Mouse (Mus musculus): ENCODE measurements around the gene Spon1. TPM values are rescaled to one million over a fixed set of nuclear protein-coding genes. Genes with fewer than 3 reads are reported as not detected.

The Spon1 gene
- polyA plus RNA-seq, 1 experiment, result 12.3 TPM

DNA sequence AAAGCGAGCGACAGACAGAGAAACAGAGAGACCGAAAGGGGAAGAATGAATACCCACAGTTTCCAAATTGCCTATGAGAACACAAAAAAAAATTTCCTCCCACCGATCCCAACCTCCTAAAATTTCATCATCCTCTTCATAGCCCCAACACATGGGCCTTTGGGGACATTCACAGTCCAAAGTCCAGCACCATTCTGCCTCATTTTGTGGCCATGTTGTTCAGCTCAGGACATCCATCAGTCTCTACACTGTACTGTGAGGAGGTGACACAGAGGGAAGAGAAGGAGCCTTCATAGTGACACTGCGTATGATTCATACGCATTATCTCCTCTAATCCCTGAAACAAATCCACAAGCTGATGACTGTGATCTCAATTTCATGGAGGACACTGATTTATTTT lies 12.7 kb downstream of the Spon1 start:
- DNase-seq (ENCODE audit: low read depth), result no peak

GRCm38 (mm10) chr7:113780286-113780685 lies 14.5 kb downstream of the Spon1 start:
- no peak for DNase-seq (ENCODE audit: low read depth)

DNA sequence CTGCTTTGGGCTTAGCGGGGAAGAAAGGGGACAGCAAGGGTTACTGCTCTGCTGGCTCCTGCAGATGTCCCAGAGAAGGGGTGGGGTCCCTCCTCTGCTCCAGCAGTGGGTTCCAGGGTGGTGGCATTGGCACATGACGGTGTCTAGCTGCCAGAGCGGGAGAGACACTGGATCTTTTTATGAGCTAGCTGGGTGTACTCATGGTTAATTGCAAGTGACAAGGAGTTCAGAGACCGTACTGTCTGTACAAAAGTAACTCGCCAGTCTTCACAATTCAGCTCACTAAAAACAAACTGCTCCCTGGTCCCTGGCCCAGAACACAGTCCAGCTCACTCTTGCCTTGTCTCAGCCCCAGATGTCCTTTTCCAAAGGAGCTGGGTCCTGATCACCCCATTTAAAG lies 26.2 kb downstream of the Spon1 start:
- no peak for DNase-seq (ENCODE audit: low read depth)

- no peak for DNase-seq (ENCODE audit: low read depth)
Observed at GRCm38 (mm10) chr7:113792871-113793270, 27.1 kb downstream of the Spon1 start.

- no peak for DNase-seq (ENCODE audit: low read depth)
Observed at GRCm38 (mm10) chr7:113795209-113795608, 29.4 kb downstream of the Spon1 start.

DNA sequence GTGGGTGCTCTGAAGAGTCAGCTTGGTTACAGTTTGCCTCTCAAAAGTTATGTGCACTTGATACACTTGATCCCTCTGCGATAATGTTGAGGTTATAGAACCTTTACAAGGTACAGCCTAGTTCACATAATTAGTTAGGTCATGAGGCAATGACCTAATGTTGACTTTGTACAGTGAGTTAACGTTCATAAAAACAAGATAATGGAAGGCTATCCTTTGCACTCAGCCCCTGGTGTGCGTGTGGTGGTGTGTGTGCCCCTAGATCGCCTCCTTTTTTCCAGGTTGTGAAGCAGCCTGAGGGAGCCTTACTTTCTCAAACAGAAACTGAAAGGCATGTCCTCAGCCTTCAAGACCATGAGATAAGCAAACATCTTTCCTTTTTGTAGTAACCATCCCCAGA lies 31.3 kb downstream of the Spon1 start:
- DNase-seq (ENCODE audit: low read depth), result no peak

- DNase-seq (ENCODE audit: low read depth), result no peak
Observed at GRCm38 (mm10) chr7:113798605-113799255, 32.9 kb downstream of the Spon1 start.

GRCm38 (mm10) chr7:113809781-113810180 lies 44.0 kb downstream of the Spon1 start:
- DNase-seq (ENCODE audit: low read depth), result no peak

DNA sequence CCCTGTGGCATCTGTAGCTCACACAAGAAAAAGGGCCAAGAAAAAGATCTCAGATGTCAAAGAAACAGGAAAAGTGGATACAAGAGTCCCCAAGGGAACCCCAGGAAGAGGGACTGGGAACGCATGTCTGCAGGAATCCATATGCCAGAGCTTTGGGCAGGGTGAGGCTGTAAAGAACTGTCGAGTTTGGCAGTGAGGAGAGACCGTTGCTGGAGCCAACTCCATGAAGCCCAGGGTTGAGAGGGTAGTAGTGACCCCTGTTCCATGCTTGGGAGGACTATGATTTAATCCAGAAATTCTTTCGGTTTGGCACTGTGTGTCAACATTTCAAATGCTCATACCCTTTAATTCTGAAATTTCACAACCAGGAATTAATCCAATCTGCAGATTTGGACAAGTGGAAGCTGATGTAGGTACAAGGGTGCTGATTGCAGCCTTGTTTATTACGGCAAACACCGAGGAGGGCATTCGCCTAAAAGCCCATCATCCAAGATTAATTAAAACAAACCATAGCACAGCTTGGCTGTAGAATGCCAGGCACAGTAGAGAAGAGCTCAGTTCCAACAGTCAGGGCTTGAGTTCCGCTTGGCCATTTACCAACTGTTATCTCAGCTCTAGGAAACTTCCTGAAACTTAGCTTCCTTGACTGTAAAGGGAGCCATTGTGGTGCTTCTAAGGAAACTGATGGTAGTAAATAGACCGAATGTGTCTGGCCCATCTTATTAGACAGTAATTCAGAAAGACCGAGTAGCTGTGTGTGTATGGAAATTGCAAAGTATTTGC lies 45.8 kb downstream of the Spon1 start:
- no peak for DNase-seq (ENCODE audit: low read depth)

- DNase-seq (ENCODE audit: low read depth), result no peak
Observed at GRCm38 (mm10) chr7:113814101-113814779, 48.4 kb downstream of the Spon1 start.

GRCm38 (mm10) chr7:113815726-113816125 lies 49.9 kb downstream of the Spon1 start:
- DNase-seq (ENCODE audit: low read depth), result no peak

- no peak for DNase-seq (ENCODE audit: low read depth)
Observed at GRCm38 (mm10) chr7:113816827-113817334, 51.1 kb downstream of the Spon1 start.

DNA sequence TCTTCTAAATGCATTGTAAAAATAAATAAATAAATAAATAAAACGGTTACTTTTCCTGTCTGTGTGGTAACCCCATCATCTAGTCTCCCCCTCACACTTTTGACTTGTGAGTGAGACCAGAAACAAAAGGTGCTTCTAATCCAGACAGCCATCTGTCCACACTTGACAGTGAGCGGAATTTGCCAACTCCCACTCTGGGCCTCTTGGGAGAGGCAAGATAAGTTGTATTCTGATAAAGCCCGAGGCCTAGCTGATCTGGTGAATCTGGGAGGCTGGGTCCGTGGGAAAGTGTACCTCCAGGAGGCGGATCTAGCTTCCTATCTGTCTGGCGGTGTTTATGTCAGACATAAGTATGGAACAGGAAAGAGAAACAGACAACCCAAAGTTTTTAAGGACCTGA lies 52.3 kb downstream of the Spon1 start:
- DNase-seq (ENCODE audit: low read depth), result no peak

- no peak for DNase-seq (ENCODE audit: low read depth)
Observed at GRCm38 (mm10) chr7:113820213-113820612, 54.4 kb downstream of the Spon1 start.

- no peak for DNase-seq (ENCODE audit: low read depth)
Observed at GRCm38 (mm10) chr7:113823026-113823425, 57.2 kb downstream of the Spon1 start.

DNA sequence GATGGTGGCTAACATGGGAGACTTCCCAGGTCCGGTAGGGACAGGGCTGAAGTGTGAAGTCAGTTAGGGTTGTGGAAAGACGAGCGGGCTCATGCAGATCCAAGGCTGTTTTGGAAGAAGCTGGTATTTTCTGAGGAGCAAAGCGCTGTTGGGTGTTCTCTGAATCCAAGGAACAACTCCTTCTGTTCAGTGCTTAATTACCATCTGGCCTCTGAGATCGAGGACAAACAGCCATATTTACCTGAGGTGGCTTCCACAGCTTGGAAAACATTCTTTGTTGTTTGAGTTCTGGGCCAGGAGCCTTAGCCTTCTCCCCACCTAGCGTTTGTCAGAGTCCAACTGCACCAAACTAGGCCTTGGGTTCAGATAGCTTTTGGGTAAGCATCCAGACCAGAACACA lies 58.9 kb downstream of the Spon1 start:
- no peak for DNase-seq (ENCODE audit: low read depth)

- no peak for DNase-seq (ENCODE audit: low read depth)
Observed at GRCm38 (mm10) chr7:113825498-113826205, 59.9 kb downstream of the Spon1 start.

DNA sequence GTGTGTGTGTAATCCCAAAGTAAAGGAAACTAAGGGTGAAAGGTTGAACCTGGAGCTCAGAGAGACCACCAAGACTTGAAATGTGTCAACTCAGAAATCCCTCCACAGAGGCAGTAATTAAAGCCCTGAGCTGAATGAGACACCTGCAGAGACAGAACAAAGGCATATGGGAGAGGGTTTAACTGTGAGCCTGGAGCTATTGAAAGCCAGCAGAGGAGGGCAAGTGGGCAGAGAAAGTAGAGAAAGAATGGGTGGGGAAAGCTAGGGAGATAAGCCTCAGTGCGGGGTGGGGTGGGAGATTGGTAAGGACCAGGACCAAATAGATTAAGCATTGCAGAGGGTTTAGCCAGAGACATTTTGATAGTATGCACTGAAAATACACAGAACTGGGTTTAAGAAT lies 60.7 kb downstream of the Spon1 start:
- DNase-seq (ENCODE audit: low read depth), result no peak

GRCm38 (mm10) chr7:113828122-113828571 lies 62.3 kb downstream of the Spon1 start:
- no peak for DNase-seq (ENCODE audit: low read depth)

DNA sequence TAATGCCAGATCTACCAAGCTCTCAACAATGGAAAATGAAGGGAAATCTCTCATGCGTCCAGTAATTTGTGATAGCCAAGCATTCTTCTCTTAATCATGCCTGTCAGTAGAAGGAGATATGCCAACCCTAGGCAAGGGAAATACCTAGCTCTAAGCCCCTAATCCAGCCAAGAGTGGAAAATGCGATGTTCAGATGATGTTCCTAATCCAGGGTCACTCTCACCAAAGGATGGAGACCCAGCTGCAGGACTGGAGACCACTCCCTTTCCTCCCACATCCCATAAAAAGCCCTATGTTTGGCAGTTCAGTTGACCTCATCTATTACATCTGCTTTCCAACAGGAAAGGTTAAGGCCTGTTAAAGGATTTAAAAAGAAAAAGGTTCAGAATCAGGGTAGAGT lies 62.8 kb downstream of the Spon1 start:
- no peak for DNase-seq (ENCODE audit: low read depth)

GRCm38 (mm10) chr7:113837151-113837550 lies 71.4 kb downstream of the Spon1 start:
- DNase-seq (ENCODE audit: low read depth), result no peak

- DNase-seq (ENCODE audit: low read depth), result no peak
Observed at GRCm38 (mm10) chr7:113839431-113839830, 73.6 kb downstream of the Spon1 start.
